Mouse (Mus musculus): ENCODE data around the gene Cyp4a30b. TPM values are rescaled to one million over a fixed set of nuclear protein-coding genes. Genes with fewer than 3 reads are reported as not detected.
"Not testable (repeated sequence)": the region's sequence is repeated elsewhere in the genome, so short reads cannot be mapped to it uniquely, and the experiment has no call there.

The Cyp4a30b gene
- not detected in 2 replicates for polyA plus RNA-seq (2012; rRNA removed)
- not detected in 2 replicates for polyA plus RNA-seq (2014; fragmentation: Nextera tagmentation; extraction: Ambion mirVana)

GRCm38 (mm10) chr4:115452304-115452703, at the start of gene Cyp4a30b:
Gene Cyp4a30b, plus strand, starts transcription at chr4:115452604.
- H3K4me2 ChIP-seq (ENCODE audit: low read depth): no peak within 1 kb of the TSS
- no peaks in the 10 kb centered on the region for H3K27me3 ChIP-seq (ENCODE audit: control insufficient read depth, insufficient read depth, low read length)
- H3K27ac ChIP-seq: no peak within 1 kb of the TSS
- WGBS (ENCODE audit: insufficient replicate concordance): 42% methylated on average over 3 of the region's 3 CpGs
- ATAC-seq (ENCODE audit: insufficient read depth) (no peak), DNase-seq (ENCODE audit: low read depth in 3 of 3, low spot score in 3 of 3) (no peak)
- H3K4me1 ChIP-seq (replicated peaks; ENCODE audit: control insufficient read depth in 2 of 2, insufficient read depth in 2 of 2, low read length in 1 of 2): no peaks in the 10 kb centered on the region
- no peaks in the 10 kb centered on the region for H3K9me3 ChIP-seq (ENCODE audit: control insufficient read depth, low read length)
- H3K9ac ChIP-seq (replicated peaks): no peak within 1 kb of the TSS
- TF ChIP-seq CTCF (IDR thresholded peaks at IDR 0.05; ENCODE audit: low read depth) (no peak), EP300 (IDR thresholded peaks at IDR 0.05; ENCODE audit: low read depth) (no peak)
- no peaks in the 10 kb centered on the region for H3K36me3 ChIP-seq (replicated peaks; ENCODE audit: control insufficient read depth, insufficient read depth, low read depth)
- no peak within 1 kb of the TSS for H3K4me3 ChIP-seq (ENCODE audit: insufficient read depth in 1 of 2, low read depth in 2 of 2, low read length in 2 of 2)

- not testable (repeated sequence) for DNase-seq (ENCODE audit: low read depth in 3 of 3, low spot score in 3 of 3); ATAC-seq (ENCODE audit: insufficient read depth); H3K9me3 ChIP-seq (ENCODE audit: control insufficient read depth, low read length); H3K27ac ChIP-seq; H3K36me3 ChIP-seq (replicated peaks; ENCODE audit: control insufficient read depth, insufficient read depth, low read depth); H3K4me3 ChIP-seq (ENCODE audit: insufficient read depth in 1 of 2, low read depth in 2 of 2, low read length in 2 of 2); H3K4me2 ChIP-seq (ENCODE audit: low read depth); H3K27me3 ChIP-seq (ENCODE audit: control insufficient read depth, insufficient read depth, low read length); H3K4me1 ChIP-seq (replicated peaks; ENCODE audit: control insufficient read depth in 2 of 2, insufficient read depth in 2 of 2, low read length in 1 of 2); H3K9ac ChIP-seq (replicated peaks)
Measured at GRCm38 (mm10) chr4:115411324-115411723, 41.1 kb upstream of the Cyp4a30b start, which contains the start of gene Cyp4a12b. Gene Cyp4a12b, plus strand, starts transcription at chr4:115411624.

GRCm38 (mm10) chr4:115450577-115451137, 1.7 kb upstream of the Cyp4a30b start:
- DNase-seq (ENCODE audit: low read depth in 3 of 3, low spot score in 3 of 3) (no peak), ATAC-seq (ENCODE audit: insufficient read depth) (no peak)
- Histone ChIP-seq H3K27me3 (ENCODE audit: control insufficient read depth, insufficient read depth, low read length) (no peaks in the 10 kb centered on the region), H3K36me3 (replicated peaks; ENCODE audit: control insufficient read depth, insufficient read depth, low read depth) (no peaks in the 10 kb centered on the region), H3K9ac (replicated peaks) (no peak overlapping the region), H3K4me3 (ENCODE audit: insufficient read depth in 1 of 2, low read depth in 2 of 2, low read length in 2 of 2) (no peak overlapping the region), H3K4me2 (ENCODE audit: low read depth) (no peak overlapping the region), H3K4me1 (replicated peaks; ENCODE audit: control insufficient read depth in 2 of 2, insufficient read depth in 2 of 2, low read length in 1 of 2) (no peaks in the 10 kb centered on the region), H3K9me3 (ENCODE audit: control insufficient read depth, low read length) (no peaks in the 10 kb centered on the region), H3K27ac (no peak overlapping the region)
- WGBS (ENCODE audit: insufficient replicate concordance): 37% methylated on average over 3 of the region's 3 CpGs
- no peak for TF ChIP-seq EP300 (IDR thresholded peaks at IDR 0.05; ENCODE audit: low read depth)
- TF ChIP-seq CTCF (IDR thresholded peaks at IDR 0.05; ENCODE audit: low read depth): no peak

- H3K4me2 ChIP-seq (ENCODE audit: low read depth); H3K27ac ChIP-seq; DNase-seq (ENCODE audit: low read depth in 3 of 3, low spot score in 3 of 3); ATAC-seq (ENCODE audit: insufficient read depth); H3K27me3 ChIP-seq (ENCODE audit: control insufficient read depth, insufficient read depth, low read length); H3K4me3 ChIP-seq (ENCODE audit: insufficient read depth in 1 of 2, low read depth in 2 of 2, low read length in 2 of 2); H3K36me3 ChIP-seq (replicated peaks; ENCODE audit: control insufficient read depth, insufficient read depth, low read depth); H3K4me1 ChIP-seq (replicated peaks; ENCODE audit: control insufficient read depth in 2 of 2, insufficient read depth in 2 of 2, low read length in 1 of 2); H3K9ac ChIP-seq (replicated peaks); H3K9me3 ChIP-seq (ENCODE audit: control insufficient read depth, low read length): not testable (repeated sequence)
- WGBS (ENCODE audit: insufficient replicate concordance): 50% methylated on average over 3 of the region's 3 CpGs
Measured at GRCm38 (mm10) chr4:115473585-115473984, 21.2 kb downstream of the Cyp4a30b start.

GRCm38 (mm10) chr4:115476051-115476450, 23.6 kb downstream of the Cyp4a30b start:
- not testable (repeated sequence) for H3K9me3 ChIP-seq (ENCODE audit: control insufficient read depth, low read length); ATAC-seq (ENCODE audit: insufficient read depth); DNase-seq (ENCODE audit: low read depth in 3 of 3, low spot score in 3 of 3); H3K9ac ChIP-seq (replicated peaks); H3K4me2 ChIP-seq (ENCODE audit: low read depth); H3K36me3 ChIP-seq (replicated peaks; ENCODE audit: control insufficient read depth, insufficient read depth, low read depth); H3K4me3 ChIP-seq (ENCODE audit: insufficient read depth in 1 of 2, low read depth in 2 of 2, low read length in 2 of 2); H3K4me1 ChIP-seq (replicated peaks; ENCODE audit: control insufficient read depth in 2 of 2, insufficient read depth in 2 of 2, low read length in 1 of 2); H3K27me3 ChIP-seq (ENCODE audit: control insufficient read depth, insufficient read depth, low read length); H3K27ac ChIP-seq
